Mouse (Mus musculus): Measurements from ENCODE around the gene Gpx7.

The Gpx7 gene

DNA sequence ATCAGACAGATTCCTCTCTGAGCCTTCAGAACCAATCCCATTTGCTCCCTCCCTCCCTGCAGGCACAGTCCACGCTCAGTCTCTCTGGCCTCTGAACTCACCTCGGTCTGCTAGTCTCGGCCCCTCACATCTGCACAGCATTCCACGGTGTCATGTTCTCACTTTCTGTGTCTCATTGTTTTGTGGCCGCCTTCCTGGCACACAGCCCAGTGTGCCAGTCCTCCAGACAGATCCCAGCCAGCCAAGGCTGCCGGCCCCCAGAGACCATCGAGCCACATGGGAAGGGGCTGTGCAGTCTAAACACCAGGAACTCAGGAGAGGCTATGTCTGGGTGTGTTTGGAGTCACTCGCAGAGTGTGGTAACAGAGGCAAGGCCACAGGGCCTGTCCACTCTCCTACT lies 55.9 kb downstream of the Gpx7 start:
- intact Hi-C loops (cut with DNase I), result no loop called here

Measured in adrenal gland (tissue).